Mouse (Mus musculus) forebrain, embryonic 15.5 days (tissue): ENCODE measurements around the gene Tet3. TPM values are rescaled to one million over a fixed set of nuclear protein-coding genes. Genes with fewer than 3 reads are reported as not detected.

ENCODE experiments used
- ATAC-seq: fragments of 200-750 bp; cut with Nextera tagmentation; replicated peaks from 2 replicates; pipeline ENCODE4 v1.8.0; 2017; ENCODE audit warnings: mild to moderate bottlenecking, moderate TSS enrichment, moderate library complexity
- H3K27ac ChIP-seq: fragments of 300-500 bp; sonication (generic); replicated peaks from 2 replicates; pipeline ENCODE4 v1.5.1; 2015; ENCODE audit warnings: mild to moderate bottlenecking, inconsistent platforms
- H3K27me3 ChIP-seq: fragments of 300-500 bp; sonication (generic); 2 replicates; pipeline ENCODE4 v1.6.1; 2015; ENCODE audit warnings: inconsistent platforms
- H3K36me3 ChIP-seq: fragments of 300-500 bp; sonication (generic); 2 replicates; pipeline ENCODE4 v1.6.1; 2015; ENCODE audit warnings: mild to moderate bottlenecking, inconsistent platforms
- H3K4me1 ChIP-seq: fragments of 300-500 bp; sonication (generic); 2 replicates; pipeline ENCODE4 v1.6.1; 2015; ENCODE audit warnings: inconsistent platforms
- H3K4me2 ChIP-seq: fragments of 300-500 bp; sonication (generic); replicated peaks from 2 replicates; pipeline ENCODE4 v1.6.1; 2015; ENCODE audit warnings: mild to moderate bottlenecking, inconsistent platforms
- H3K4me3 ChIP-seq: fragments of 300-500 bp; sonication (generic); 2 replicates; pipeline ENCODE4 v1.5.1; 2015; ENCODE audit warnings: mild to moderate bottlenecking, inconsistent platforms
- H3K9ac ChIP-seq: fragments of 300-500 bp; sonication (generic); replicated peaks from 2 replicates; pipeline ENCODE4 v1.6.1; 2015; ENCODE audit warnings: mild to moderate bottlenecking, inconsistent platforms
- H3K9me3 ChIP-seq: fragments of 300-500 bp; sonication (generic); 2 replicates; pipeline ENCODE4 v1.6.1; 2016; ENCODE audit warnings: inconsistent platforms
- WGBS: fragments of 180-500 bp; shearing (Covaris S2); methylation state at CpG from one replicate; pipeline ENCODE4 v1.1.7; 2015; ENCODE audit warnings: mixed read lengths; 5-methylcytosine and 5-hydroxymethylcytosine counted together
- microRNA-seq: library from miRNA; unstranded; fragments of <30 nt; microRNA quantifications from one replicate; pipeline ENCODE4, GENCODE M21; 2016
- polyA plus RNA-seq: library from polyadenylated mRNA; unstranded; fragments of >200 nt; fragmentation: Nextera tagmentation; extraction: Ambion mirVana; gene quantifications from 2 replicates; pipeline ENCODE4 v1.2.1, GENCODE M21; 2015

Tet3 gene
- polyA plus RNA-seq, 1 experiment from 2014 or later = 71.3 TPM

DNA sequence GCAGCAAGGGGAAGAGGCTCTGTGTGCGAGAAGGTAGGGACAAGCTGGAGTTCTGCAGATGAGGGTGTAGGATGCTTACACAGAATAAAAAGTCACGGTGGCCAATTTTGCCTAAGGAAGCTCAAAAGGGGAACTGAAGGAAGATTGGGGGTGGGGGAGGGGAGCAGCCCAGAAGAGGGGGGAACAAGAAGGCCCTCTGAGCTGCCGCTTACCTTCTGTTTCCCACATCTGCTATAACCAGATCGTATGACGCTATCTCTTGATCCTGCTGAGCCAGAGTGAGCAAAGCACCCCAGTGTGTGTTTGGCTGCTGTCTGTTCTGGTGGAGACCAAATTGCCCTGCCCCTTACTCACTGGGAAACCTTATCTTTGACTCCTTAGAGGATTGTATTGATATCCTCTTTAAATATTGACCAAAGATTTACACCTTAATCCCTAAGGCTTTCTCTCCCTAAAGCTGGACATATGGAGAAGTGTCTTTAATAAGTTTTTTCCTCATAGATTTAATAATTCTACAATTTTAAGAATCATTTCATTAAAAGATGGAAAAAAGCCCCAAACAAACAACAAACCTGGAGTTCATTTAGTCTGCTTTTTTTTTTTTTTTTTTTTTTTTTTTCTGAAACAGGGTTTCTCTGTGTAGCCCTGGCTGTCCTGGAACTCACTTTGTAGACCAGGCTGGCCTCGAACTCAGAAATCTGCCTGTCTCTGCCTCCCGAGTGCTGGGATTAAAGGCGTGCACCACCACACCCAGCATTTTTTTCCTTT, 135.0 kb downstream of the Tet3 start:
- Histone ChIP-seq H3K9ac (no peak overlapping the region), H3K4me3 (no peak overlapping the region), H3K4me1 (peaks cover 20% of the 10 kb centered on the region), H3K4me2 (no peak overlapping the region), H3K27ac (no peak overlapping the region), H3K27me3 (no peaks in the 10 kb centered on the region), H3K9me3 (no peaks in the 10 kb centered on the region), H3K36me3 (0 out of 2 replicates have a peak, but pooled peaks cover 1% of the 10 kb centered on the region)
- 72% methylated on average over 8 of the region's 8 CpGs for WGBS
- ATAC-seq = no peak

DNA sequence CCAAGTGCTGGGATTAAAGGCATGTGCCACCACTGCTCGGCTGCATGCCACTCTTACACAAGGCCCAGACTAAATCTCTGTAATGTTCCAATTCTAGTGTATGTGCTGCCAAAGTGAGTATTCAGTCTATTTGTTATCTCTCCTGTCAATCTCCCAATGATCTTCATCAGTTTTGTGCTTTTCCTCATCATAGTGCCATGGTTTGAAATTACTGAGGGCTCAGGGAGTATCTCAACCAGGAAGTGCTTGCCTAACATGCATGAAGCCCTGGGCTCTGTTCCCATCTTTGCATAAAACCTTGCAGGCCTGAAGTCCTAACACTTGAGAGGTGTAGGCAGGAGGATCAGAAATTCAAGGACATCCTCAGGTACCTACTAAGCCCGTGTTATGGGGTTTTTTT, 136.1 kb downstream of the Tet3 start:
- Histone ChIP-seq H3K27ac (no peak overlapping the region), H3K27me3 (no peaks in the 10 kb centered on the region), H3K9ac (no peak overlapping the region), H3K9me3 (no peaks in the 10 kb centered on the region), H3K36me3 (no peaks in the 10 kb centered on the region), H3K4me1 (peaks cover 19% of the 10 kb centered on the region), H3K4me3 (no peak overlapping the region), H3K4me2 (no peak overlapping the region)
- WGBS = 68% methylated on average over 2 of the region's 2 CpGs
- ATAC-seq = no peak

DNA sequence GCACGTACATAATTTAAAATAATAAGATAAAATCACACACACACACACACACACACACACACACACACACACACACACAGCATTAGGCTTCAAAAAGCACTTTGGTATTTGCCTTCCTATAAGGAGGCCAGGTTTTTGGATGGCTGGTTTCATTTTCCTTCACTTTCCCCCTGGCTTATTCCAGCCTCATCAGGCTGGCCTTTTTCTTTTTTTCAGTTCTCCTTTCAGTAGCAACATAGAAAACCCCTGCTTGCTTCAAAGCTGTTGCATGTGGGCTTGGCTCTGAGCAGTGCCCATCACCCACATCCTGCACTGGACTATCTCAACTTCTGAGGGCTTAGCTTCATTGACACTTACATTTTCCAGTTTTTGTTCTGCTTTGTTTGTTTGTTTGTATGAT, 137.0 kb downstream of the Tet3 start:
- Histone ChIP-seq H3K36me3 (no peaks in the 10 kb centered on the region), H3K4me3 (no peak overlapping the region), H3K9me3 (no peaks in the 10 kb centered on the region), H3K27me3 (no peaks in the 10 kb centered on the region), H3K4me2 (no peak overlapping the region), H3K4me1 (peaks cover 12% of the 10 kb centered on the region), H3K27ac (no peak overlapping the region), H3K9ac (no peak overlapping the region)
- 71% methylated on average over 1 of the region's 1 CpGs for WGBS
- ATAC-seq = no peak

DNA sequence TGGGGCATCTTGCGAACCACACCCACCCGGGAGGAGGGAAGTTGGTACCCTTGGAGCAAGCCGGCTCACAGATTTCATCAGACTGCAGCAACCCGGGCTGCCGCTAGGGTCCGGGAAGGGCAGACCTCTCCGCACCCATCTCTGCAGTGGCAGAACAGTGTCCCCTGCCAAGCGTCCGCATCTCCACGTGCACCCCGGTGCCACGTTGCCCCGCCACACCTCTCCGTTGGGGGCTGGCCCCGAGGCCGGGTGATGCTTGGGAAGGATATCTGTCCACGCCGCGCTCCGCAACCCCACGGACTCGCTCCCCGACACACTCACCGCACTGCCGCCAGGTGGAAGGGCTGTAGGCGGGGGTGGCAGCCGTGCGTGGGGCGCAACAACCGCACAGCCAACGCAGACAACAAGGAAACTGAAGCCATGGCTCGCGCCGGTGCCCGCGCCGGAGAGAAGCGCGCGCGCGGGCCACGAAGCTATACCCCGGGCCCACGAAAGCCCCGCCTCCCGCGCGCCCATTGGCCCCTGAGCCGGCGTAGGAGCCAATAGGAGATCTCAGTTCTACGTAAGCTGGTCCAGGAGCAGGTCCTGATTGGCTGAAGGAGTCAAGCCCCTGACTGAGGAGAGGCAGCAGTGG, 141.7 kb downstream of the Tet3 start:
- peak overlapping the region; percentile 92 for H3K4me2 ChIP-seq
- H3K4me3 ChIP-seq = peak overlapping the region; percentile 100
- H3K27ac ChIP-seq = peak overlapping the region; percentile 77
- H3K9me3 ChIP-seq = no peaks in the 10 kb centered on the region
- peaks cover 16% of the 10 kb centered on the region for H3K4me1 ChIP-seq
- under 1% methylated on average over 52 of the region's 52 CpGs for whole genome bisulfite sequencing
- H3K36me3 ChIP-seq = peaks cover 3% of the 10 kb centered on the region; the same call in 1 of the 2 replicates
- H3K27me3 ChIP-seq = no peaks in the 10 kb centered on the region
- H3K9ac ChIP-seq = peak overlapping the region; percentile 93
- ATAC-seq = peak; percentile 99

DNA sequence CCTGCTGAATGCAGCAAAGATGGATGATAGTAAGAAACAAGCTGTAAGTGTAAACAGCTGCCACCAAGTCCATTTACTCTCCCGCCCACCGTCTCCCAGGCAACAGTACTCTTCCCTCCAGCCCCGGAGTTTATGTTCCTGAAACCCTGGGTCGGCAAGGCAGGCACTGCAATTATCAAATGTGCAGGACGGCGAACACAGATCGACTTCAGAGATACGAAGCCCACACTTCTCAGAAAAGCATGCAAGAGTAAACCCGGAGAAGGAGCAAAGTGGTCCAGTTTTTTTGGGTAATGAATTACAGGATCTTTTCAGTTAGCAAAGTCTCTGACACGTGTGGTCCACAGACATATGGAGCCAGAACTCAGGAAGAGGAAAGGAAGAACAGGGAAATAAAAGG, 142.9 kb downstream of the Tet3 start:
- no peaks in the 10 kb centered on the region for H3K9me3 ChIP-seq
- no peaks in the 10 kb centered on the region for H3K27me3 ChIP-seq
- peak overlapping the region; percentile 100 for H3K4me3 ChIP-seq
- H3K36me3 ChIP-seq = peaks cover 12% of the 10 kb centered on the region
- H3K4me1 ChIP-seq = peaks cover 16% of the 10 kb centered on the region
- no peak overlapping the region for H3K27ac ChIP-seq
- ATAC-seq = no peak
- no peak overlapping the region for H3K9ac ChIP-seq
- H3K4me2 ChIP-seq = peak overlapping the region; percentile 92
- 11% methylated on average over 10 of the region's 10 CpGs for WGBS

DNA sequence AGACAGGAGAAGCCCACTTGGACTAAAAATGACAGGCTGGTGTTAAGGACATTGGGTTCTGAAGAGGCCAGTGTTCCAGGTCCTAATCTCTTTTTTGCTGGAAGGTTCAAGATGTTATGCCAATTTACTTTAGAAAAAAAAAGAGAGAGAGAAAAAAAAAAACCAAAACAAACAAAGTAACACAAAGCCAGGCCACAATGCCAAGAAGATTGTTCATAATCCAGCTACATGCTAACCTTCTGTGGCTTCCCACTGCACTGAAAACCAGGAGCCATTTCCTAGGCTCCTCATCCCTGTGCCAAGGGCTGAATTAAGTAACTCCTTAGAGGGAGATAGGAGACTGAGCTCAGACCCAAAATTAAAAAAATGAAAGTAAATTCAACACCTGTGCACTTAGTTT, 143.6 kb downstream of the Tet3 start:
- Histone ChIP-seq H3K4me2 (no peak overlapping the region), H3K9ac (no peak overlapping the region)

DNA sequence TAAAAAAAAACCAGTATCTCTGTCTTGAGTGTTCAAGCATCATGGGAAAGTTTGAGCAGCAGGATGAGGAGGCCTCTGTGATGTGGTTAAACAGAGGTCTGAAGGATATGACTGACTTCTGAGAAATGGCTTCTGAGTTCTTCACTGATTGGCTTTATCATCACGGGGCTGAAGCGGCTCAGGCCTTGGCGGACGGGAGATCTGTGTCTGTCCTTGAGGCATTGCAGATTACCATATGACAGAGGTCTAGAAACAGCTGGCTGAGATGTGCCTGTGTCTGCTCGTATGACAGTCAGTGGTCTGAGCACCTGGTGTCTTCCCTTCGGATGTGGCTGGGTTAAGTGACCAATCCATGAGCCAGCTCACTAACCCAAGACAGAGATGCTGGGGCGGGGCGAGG, 146.4 kb downstream of the Tet3 start:
- no peaks in the 10 kb centered on the region for H3K9me3 ChIP-seq
- WGBS = 93% methylated on average over 8 of the region's 8 CpGs
- no peak overlapping the region for H3K9ac ChIP-seq
- H3K4me2 ChIP-seq = no peak overlapping the region
- H3K27ac ChIP-seq = no peak overlapping the region
- peaks cover 27% of the 10 kb centered on the region for H3K36me3 ChIP-seq
- no peak for ATAC-seq
- H3K27me3 ChIP-seq = no peaks in the 10 kb centered on the region
- H3K4me3 ChIP-seq = no peak overlapping the region
- H3K4me1 ChIP-seq = peaks cover 16% of the 10 kb centered on the region

More for the DNA sequence above, 143.6 kb downstream of the Tet3 start:
- H3K36me3 ChIP-seq = peaks cover 18% of the 10 kb centered on the region
- ATAC-seq = no peak
- H3K27ac ChIP-seq = no peak overlapping the region
- H3K9me3 ChIP-seq = no peaks in the 10 kb centered on the region
- no peak overlapping the region for H3K4me3 ChIP-seq
- no peaks in the 10 kb centered on the region for H3K27me3 ChIP-seq
- H3K4me1 ChIP-seq = peaks cover 16% of the 10 kb centered on the region

Small RNAs within 50 kb of the gene (microRNA-seq; reads per million reads assigned to microRNA genes)
- gene Mir6374 = not detected

Other genes with a start within 250 kb of the Tet3 start
- gene Slc4a5, start 239.3 kb downstream of the Tet3 start, polyA plus RNA-seq = 0.46 and 0.85 TPM in 2 replicates
- 25.4 and 25.6 TPM in 2 replicates for gene Mthfd2, start 133.2 kb downstream of the Tet3 start, polyA plus RNA-seq
- 32.4 and 32.8 TPM in 2 replicates for gene Mob1a, start 133.1 kb downstream of the Tet3 start, polyA plus RNA-seq
- 58.8 and 59.7 TPM in 2 replicates for gene Bola3, start 109.9 kb downstream of the Tet3 start, polyA plus RNA-seq
- gene Dguok, start 47.9 kb upstream of the Tet3 start, polyA plus RNA-seq = 71.2 and 72.2 TPM in 2 replicates
- gene Actg2, start 77.2 kb upstream of the Tet3 start, polyA plus RNA-seq = 1.1 TPM in 2 replicates
- 49.6 and 52.4 TPM in 2 replicates for gene Stambp, start 113.6 kb upstream of the Tet3 start, polyA plus RNA-seq
- gene Clec4f, start 197.1 kb upstream of the Tet3 start, polyA plus RNA-seq = not detected in 2 replicates
- gene Cd207, start 218.8 kb upstream of the Tet3 start, polyA plus RNA-seq = not detected in 2 replicates